Mouse (Mus musculus): ENCODE results near the gene Gm49325.

GRCm38 (mm10) chr10:77561508-77561907, 44.5 kb upstream of the Gm49325 start:
- TF ChIP-seq CTCF (IDR thresholded peaks at IDR 0.05; ENCODE audit: low read depth, low read length) (no peak), TAL1 (conservative IDR thresholded peaks at IDR 0.05; ENCODE audit: low read depth, low read length) (no peak), GATA1 (IDR thresholded peaks at IDR 0.05; ENCODE audit: borderline replicate concordance, low read length) (no peak), POLR2AphosphoS5 (IDR thresholded peaks at IDR 0.05; ENCODE audit: insufficient replicate concordance, low read depth, low read length) (no peak)

Data from G1E (cell line).